Mouse (Mus musculus) lung, adult 2 months (tissue): Measurements from ENCODE around the gene Lonp2. TPM values are rescaled to one million over a fixed set of nuclear protein-coding genes. Genes with fewer than 3 reads are reported as not detected.
A peak's percentile ranks its signal among the peaks of the same experiment; 100 is the strongest.

Experiments used
- DNase-seq: peaks from one replicate; pipeline ENCODE4 v3.0.0; 2022
- H3K4me1 ChIP-seq: fragments of 200-500 bp; 2 replicates; pipeline ENCODE4 v1.6.1; 2011; ENCODE audit warnings: low read length; ENCODE audit not compliant: control insufficient read depth, insufficient read depth
- H3K4me3 ChIP-seq: fragments of 200-500 bp; replicated peaks from 2 replicates; pipeline ENCODE3; 2011; ENCODE audit warnings: low read depth, mild to moderate bottlenecking, control low read depth, low read length; ENCODE audit errors: extremely low read depth
- CTCF ChIP-seq: fragments of 200-500 bp; IDR thresholded peaks from 2 replicates; pipeline ENCODE4 v1.5.1; 2011; ENCODE audit warnings: mild to moderate bottlenecking, low read length, control low read depth; ENCODE audit not compliant: insufficient read depth
- POLR2A ChIP-seq: fragments of 200-500 bp; IDR thresholded peaks from 2 replicates; pipeline ENCODE4 v1.6.1; 2011; ENCODE audit warnings: low read depth, mild to moderate bottlenecking, control low read depth, low read length, borderline replicate concordance; ENCODE audit errors: extremely low read depth
- WGBS: fragments of 180-500 bp; shearing (Covaris S2); methylation state at CpG from one replicate; pipeline ENCODE4 v1.1.7; 2018; 5-methylcytosine and 5-hydroxymethylcytosine counted together
- polyA plus RNA-seq: library from polyadenylated mRNA; depleted of rRNA; stranded (reverse); fragments of >200 nt; gene quantifications from 2 replicates; pipeline ENCODE4 v1.2.3, GENCODE M21; 2012; rRNA removed

Gene Lonp2
- polyA plus RNA-seq: 56.4 and 61.4 TPM in 2 replicates

- DNase-seq: peak; percentile 96
- TF ChIP-seq CTCF (no peak), POLR2A (peak; percentile 79; the same call in 1 of the 2 replicates)
- peak within 1 kb of the TSS; percentile 100 for H3K4me3 ChIP-seq
- peaks cover 10% of the 10 kb centered on the region; the same call in 1 of the 2 replicates for H3K4me1 ChIP-seq
- whole genome bisulfite sequencing: under 1% methylated on average over 62 of the region's 62 CpGs
Observed at GRCm38 (mm10) chr8:86623911-86624731, at the start of gene Lonp2. Lonp2 (plus strand) TSS chr8:86624043.

DNA sequence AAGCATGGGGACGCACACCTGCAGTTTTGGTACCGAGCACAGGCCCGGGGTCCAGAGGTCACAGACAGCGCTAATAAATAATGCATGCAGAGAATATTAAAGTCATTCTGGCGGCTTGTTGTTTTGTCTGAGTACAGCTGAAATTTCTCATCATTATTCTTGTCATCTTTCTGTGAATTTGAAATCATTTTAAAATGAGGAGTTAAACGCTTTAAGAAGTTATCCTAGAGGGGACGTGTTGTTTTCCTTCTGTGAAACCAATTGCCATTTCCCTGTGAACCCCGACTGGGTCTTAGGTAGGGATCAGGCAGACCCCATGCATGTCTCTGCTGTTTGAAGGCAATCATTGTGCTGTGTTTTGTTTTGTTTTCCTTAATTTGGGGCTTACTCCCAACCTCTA lies 46.3 kb upstream of the Lonp2 start:
- no peak for DNase-seq
- no peak for TF ChIP-seq CTCF
- no peak for TF ChIP-seq POLR2A
- Histone ChIP-seq H3K4me3 (no peak overlapping the region), H3K4me1 (no peaks in the 10 kb centered on the region; the same call in 1 of the 2 replicates)
- 86% methylated on average over 8 of the region's 8 CpGs for WGBS

DNA sequence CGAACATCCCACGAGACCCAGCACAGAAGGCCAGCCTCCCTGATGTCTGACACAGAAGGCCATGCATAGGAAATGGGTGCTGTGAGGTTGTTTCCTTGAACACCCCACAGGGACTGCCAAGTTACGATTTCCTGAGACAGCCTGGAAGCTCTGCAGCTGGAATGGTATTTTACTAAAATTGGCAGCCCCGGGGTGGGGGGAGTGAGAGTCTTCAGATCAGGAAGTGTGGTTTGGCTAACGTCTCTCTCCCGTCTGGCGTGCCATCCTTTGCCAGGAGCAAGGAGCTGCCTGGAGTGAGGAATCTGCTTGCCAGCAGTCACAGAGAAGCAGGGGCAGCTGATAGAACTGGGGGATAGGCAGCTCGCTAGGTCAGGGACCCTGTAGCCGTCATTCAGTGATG lies 45.8 kb upstream of the Lonp2 start:
- DNase-seq: peak; percentile 15
- no peak overlapping the region for H3K4me3 ChIP-seq
- no peaks in the 10 kb centered on the region; the same call in 1 of the 2 replicates for H3K4me1 ChIP-seq
- 7% methylated on average over 9 of the region's 9 CpGs for WGBS
- TF ChIP-seq CTCF: no peak
- no peak for TF ChIP-seq POLR2A

DNA sequence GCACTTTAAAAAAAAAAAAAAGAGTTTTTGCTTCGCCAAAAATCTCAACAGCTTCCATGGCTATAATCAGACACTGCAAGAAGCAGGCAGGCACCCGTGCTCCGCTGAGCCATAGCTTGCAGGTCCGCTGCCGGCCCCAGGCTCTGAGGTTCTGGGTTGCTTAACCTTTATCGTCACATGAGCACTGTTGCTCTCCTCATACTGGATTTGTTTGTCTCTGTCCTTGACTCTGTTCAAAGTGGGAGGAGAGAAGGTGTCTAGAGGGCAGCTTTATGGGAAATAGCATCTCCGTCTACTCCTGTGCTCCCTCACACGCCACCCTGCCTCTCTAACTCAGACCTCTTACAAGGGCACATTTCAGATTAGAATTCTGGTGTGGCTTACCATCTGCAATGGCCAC lies 45.1 kb upstream of the Lonp2 start:
- WGBS: 59% methylated on average over 8 of the region's 8 CpGs
- TF ChIP-seq CTCF (no peak), POLR2A (no peak)
- no peak for DNase-seq
- Histone ChIP-seq H3K4me3 (no peak overlapping the region), H3K4me1 (no peaks in the 10 kb centered on the region; the same call in 1 of the 2 replicates)

GRCm38 (mm10) chr8:86580458-86580857 lies 43.4 kb upstream of the Lonp2 start, which contains the start of gene Abcc12:
Abcc12 (minus strand) TSS chr8:86580686.
- Histone ChIP-seq H3K4me1 (no peaks in the 10 kb centered on the region; the same call in 1 of the 2 replicates), H3K4me3 (no peak within 1 kb of the TSS)
- DNase-seq: no peak
- TF ChIP-seq CTCF (no peak), POLR2A (no peak)

GRCm38 (mm10) chr8:86581921-86582331 lies 41.9 kb upstream of the Lonp2 start:
- Histone ChIP-seq H3K4me1 (no peaks in the 10 kb centered on the region; the same call in 1 of the 2 replicates), H3K4me3 (no peak overlapping the region)
- DNase-seq: no peak
- no peak for TF ChIP-seq CTCF
- no peak for TF ChIP-seq POLR2A
- WGBS: 76% methylated on average over 4 of the region's 4 CpGs

- peak; percentile 73 for DNase-seq
- TF ChIP-seq POLR2A: no peak
- TF ChIP-seq CTCF: peak; percentile 68
- no peaks in the 10 kb centered on the region for H3K4me1 ChIP-seq
- 6% methylated on average over 11 of the region's 11 CpGs for WGBS
- H3K4me3 ChIP-seq: no peak overlapping the region
Observed at GRCm38 (mm10) chr8:86585118-86585517, 38.7 kb upstream of the Lonp2 start.

GRCm38 (mm10) chr8:86585532-86585931 lies 38.3 kb upstream of the Lonp2 start:
- H3K4me1 ChIP-seq: no peaks in the 10 kb centered on the region
- WGBS: 2% methylated on average over 16 of the region's 16 CpGs
- DNase-seq: peak; percentile 63
- TF ChIP-seq CTCF: peak; percentile 99
- no peak for TF ChIP-seq POLR2A
- peak overlapping the region; percentile 68 for H3K4me3 ChIP-seq

DNA sequence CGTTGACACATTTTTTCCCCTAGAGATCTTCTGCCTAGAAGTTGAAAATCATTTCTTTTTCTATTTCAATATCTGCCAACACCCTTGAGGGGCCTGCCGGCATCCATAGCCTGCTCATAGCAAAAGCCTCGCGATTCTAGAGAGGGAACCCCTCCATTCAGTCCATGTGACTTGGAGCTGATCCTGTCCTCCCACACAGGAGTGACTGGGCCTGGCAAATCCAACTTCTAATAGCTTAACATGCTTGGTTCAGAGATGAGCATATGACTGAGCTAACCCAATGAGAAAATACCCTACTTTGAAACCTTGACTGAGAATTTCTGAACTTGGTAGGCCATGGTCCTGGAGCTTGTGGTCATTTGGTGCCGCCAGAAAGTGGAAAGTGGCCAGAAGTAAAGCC lies 37.8 kb upstream of the Lonp2 start:
- Histone ChIP-seq H3K4me1 (no peaks in the 10 kb centered on the region), H3K4me3 (no peak overlapping the region)
- WGBS: 39% methylated on average over 5 of the region's 5 CpGs
- no peak for DNase-seq
- no peak for TF ChIP-seq POLR2A
- no peak for TF ChIP-seq CTCF

DNA sequence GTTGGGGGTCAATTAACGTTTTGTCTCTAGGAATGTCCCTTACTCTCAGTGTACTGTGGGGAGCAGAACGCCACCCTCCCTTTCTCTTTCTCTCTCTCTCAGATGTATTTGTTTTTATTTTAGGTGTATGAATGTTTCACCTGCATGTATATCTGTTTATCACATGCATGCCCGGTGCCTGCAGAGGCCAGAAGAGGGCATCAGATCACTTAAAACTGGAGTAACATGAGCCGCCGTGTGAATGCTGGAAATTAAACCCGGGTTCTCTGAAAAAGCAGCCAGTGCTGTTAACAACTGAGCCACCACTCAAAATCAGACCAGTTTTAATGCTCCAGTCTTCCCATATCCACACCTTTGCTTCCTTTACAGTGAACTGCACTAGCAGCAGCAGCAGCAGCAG lies 37.2 kb upstream of the Lonp2 start:
- 43% methylated on average over 6 of the region's 6 CpGs for WGBS
- no peak overlapping the region for H3K4me3 ChIP-seq
- no peaks in the 10 kb centered on the region for H3K4me1 ChIP-seq
- TF ChIP-seq CTCF (0 out of 2 replicates have a peak, but pooled peaks have one; percentile 8), POLR2A (no peak)
- no peak for DNase-seq
